Mouse (Mus musculus): ENCODE results near the gene Cnnm2.

- TF ChIP-seq CTCF (IDR thresholded peaks at IDR 0.05; ENCODE audit: borderline replicate concordance, control insufficient read depth, extremely low read depth, insufficient read depth, low read length, poor library complexity) (no peak), POLR2A (IDR thresholded peaks at IDR 0.05; ENCODE audit: control insufficient read depth, extremely low read depth, insufficient read depth, low read length, poor library complexity) (no peak)
Observed at GRCm38 (mm10) chr19:46792480-46792879, 31.1 kb downstream of the Cnnm2 start.
